Mouse (Mus musculus): ENCODE results near the gene C5ar2. TPM values are rescaled to one million over a fixed set of nuclear protein-coding genes. Genes with fewer than 3 reads are reported as not detected.
A peak's percentile ranks its signal among the peaks of the same experiment; 100 is the strongest.

C5ar2 gene
- total RNA-seq, 2 experiments from 2014 or later: 1.1 to 1.7 TPM

DNA sequence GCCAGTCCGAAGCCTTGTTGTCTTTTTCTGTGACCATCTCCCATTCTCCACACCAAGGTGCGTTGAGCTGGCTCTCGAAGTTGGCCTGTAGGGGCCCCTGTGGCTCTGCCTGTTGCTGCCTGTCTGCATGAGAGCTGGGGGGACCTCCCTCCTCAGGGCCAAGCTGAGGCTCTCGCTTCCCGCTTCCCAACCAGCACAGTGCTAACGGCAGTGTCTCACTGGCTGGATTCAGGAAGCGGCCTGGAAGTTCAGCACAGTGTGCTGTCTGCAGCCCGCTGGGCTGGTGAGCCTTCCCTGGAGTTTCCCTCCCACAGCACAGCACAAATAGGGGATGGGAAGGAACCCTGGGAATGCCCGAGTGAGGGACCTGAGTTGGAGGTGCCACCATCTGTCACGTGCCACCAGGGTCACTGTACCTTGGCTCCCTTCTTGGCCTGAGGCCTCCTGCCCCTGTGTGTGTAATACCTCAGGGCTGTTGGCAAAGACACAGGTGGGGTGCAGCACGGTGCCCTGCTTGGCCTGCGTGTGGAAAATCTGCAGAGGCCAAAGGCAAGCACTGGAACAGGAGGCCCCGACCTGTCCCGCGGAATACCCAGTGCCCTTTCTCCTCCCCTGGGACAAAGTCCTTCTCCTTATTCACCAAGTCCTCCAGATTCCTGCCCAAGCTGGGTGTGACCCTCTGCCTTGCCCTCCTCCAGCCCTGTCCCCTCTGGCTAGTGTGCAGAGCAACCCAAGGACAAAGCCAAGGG, 41.0 kb downstream of the C5ar2 start:
- ATAC-seq (replicated peaks; ENCODE audit: poor library complexity): no peak

DNA sequence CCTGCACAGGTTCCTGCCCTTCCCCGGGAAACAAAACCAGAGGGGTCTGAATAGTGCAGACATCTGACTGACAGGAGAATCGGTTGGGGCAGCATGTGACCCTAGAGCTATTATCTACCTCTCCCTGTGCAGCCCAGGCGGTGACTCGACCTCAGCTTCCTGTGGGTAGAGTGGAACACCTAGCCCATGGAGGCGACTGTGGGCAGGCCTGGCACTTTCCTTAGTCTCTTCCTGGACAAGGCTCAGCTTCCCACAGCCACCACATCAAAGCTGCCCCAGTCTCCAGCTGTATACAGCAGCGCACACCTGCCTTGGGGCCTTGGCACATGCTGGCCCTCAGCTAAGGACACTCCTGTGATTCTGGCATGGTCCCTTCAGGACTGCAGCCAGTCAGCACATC, 42.8 kb downstream of the C5ar2 start:
- peak; percentile 55 for ATAC-seq (replicated peaks; ENCODE audit: poor library complexity)

DNA sequence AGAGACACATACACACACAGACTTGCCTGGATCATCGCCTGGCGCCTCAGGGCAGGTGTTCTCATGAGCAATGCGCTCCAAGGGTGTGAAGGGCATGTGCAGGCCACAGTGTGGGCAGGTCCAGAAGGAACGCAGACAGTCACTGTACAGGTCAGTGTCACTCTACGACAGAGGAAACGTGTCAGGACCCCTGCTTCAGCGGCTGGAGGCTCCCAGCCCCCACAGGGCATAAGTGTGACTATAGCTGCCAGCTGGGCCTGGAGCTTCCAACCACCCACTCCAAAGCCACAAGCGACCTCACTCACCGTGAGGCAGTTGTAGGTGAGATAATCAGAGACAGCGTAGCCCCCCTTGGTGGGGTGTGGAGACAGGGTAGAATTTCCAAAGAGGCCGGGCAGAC, 45.4 kb downstream of the C5ar2 start:
- ATAC-seq (replicated peaks; ENCODE audit: poor library complexity): no peak

DNA sequence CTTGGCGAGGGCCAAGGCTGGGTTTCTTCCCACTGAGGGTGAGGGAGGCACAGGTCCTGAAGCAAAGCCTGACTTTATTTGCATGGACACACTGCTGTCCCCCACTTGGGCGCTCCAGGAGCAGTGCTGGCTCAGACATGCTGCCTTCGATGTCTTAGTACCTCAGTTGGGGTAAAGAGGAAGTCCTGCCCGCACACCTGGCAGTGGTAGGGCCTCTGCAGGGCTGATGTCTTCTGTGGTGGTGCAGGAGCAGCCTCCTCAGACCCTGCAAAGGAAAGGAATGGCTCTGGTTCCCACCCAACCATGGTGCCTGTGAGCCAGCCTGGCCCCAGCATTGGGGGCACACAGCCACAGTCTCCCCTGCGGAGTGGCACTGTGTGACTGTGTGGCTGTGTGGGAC, 46.8 kb downstream of the C5ar2 start:
- no peak for ATAC-seq (replicated peaks; ENCODE audit: poor library complexity)

DNA sequence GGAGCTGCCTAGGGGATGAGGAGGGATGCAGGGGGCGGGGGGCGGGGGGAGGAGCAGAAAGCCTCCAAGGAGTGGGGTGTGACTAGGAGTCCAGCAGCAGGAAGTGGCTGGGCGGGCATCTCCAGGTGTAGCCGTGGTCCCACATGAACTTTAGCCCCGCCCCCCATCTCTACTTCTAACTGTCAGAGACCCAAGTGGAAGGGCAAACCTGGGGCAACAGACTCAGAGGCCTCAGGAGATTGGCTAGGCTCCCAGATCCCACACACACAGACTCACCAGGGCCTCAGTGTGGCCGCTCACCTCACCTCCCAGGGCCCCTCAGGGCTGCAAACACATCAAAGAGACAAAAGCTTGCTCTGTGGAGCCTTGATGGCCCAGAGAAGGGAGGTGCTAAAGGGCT, 47.3 kb downstream of the C5ar2 start:
- no peak for ATAC-seq (replicated peaks; ENCODE audit: poor library complexity)

DNA sequence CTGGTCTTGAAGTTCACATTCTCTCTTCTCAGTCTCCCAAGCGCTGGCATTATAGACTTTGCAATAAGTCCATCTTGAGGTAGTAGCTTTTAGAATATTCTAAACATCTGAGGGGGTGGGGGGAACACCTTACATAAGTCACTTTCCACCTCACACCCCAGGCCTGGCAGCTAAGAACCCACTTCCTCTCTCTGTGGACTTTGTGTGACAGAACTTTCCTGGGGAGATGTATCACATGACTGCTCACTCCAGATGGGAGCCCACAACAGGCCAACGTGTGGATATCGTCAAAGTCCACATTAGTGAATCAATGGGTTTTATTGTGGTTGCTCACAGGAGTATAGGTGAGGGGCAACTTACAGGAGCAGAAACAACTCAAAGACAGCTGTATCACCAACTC, 50.3 kb downstream of the C5ar2 start:
- 0 out of 2 replicates have a peak, but pooled peaks have one; percentile 26 for ATAC-seq (replicated peaks; ENCODE audit: poor library complexity)

DNA sequence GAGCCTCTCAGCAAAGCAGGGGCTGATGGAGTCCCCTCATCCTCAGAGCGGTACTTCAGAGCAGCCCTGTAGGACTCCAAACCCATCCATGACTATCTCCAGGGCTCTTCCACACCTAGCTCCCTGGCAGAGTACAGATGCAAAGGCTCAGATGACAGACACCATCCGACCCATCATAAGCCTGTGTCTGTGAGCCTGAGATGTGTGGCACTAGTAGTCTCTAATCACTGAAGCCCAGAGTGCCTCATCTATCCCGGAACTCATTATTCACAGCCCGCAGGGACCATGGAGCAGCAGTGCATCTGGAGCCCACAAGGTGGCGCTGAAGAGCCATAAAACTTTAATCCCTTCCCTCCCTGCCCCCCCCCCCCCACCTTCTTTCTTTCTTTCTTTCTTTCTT, 51.6 kb downstream of the C5ar2 start:
- peak; percentile 91 for ATAC-seq (replicated peaks; ENCODE audit: poor library complexity)

DNA sequence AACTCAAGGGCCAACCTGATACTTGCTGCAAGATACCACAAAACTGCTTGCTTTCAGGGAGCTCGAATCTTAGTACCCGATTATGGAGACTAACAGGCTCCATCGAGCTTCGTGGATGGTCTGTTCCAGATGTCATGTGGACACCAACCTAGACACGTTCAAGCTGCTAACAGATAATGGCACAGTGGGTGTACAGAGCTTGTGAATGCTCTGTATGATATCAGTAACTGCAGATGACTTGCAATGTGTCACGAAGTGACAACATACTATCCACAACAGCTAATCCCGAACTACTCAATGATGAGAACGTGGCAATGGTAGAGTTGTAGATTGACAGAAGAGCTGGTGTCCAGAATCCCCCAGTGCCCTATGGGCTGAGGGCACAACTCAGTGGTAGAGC, 56.5 kb downstream of the C5ar2 start:
- ATAC-seq (replicated peaks; ENCODE audit: poor library complexity): peak; percentile 29; the same call in 1 of the 2 replicates

Other genes with a start within 250 kb of the C5ar2 start
- gene Bicra, start 196.2 kb downstream of the C5ar2 start, total RNA-seq (2015): 14.7 and 14.9 TPM in 2 replicates
- 1.1 and 3.4 TPM in 2 replicates for gene Bicra, start 196.2 kb downstream of the C5ar2 start, total RNA-seq (2017)
- gene Zfp541, start 182.3 kb downstream of the C5ar2 start, total RNA-seq (2015): 0.15 TPM in 1 of 2 replicates, not detected in the other
- 0.04 TPM in 1 of 2 replicates, not detected in the other for gene Zfp541, start 182.3 kb downstream of the C5ar2 start, total RNA-seq (2017)
- 69.2 and 72.0 TPM in 2 replicates for gene Napa, start 145.7 kb downstream of the C5ar2 start, total RNA-seq (2015)
- gene Napa, start 145.7 kb downstream of the C5ar2 start, total RNA-seq (2017): 46.2 and 57.8 TPM in 2 replicates
- gene Kptn, start 124.3 kb downstream of the C5ar2 start, total RNA-seq (2015): 8.1 and 10.7 TPM in 2 replicates
- gene Kptn, start 124.3 kb downstream of the C5ar2 start, total RNA-seq (2017): 8.3 and 10.6 TPM in 2 replicates
- gene Slc8a2, start 114.3 kb downstream of the C5ar2 start, total RNA-seq (2015): not detected in 2 replicates
- gene Slc8a2, start 114.3 kb downstream of the C5ar2 start, total RNA-seq (2017): not detected in 2 replicates
- gene Meis3, start 69.1 kb downstream of the C5ar2 start, total RNA-seq (2015): 0.34 TPM in 1 of 2 replicates, not detected in the other
- gene Meis3, start 69.1 kb downstream of the C5ar2 start, total RNA-seq (2017): not detected in 2 replicates
- gene Dhx34, start 22.1 kb downstream of the C5ar2 start, total RNA-seq (2015): 6.0 and 6.7 TPM in 2 replicates
- 6.6 and 8.1 TPM in 2 replicates for gene Dhx34, start 22.1 kb downstream of the C5ar2 start, total RNA-seq (2017)
- gene C5ar1, start 15.4 kb upstream of the C5ar2 start, total RNA-seq (2015): 2.4 and 4.0 TPM in 2 replicates
- 0.57 and 1.2 TPM in 2 replicates for gene C5ar1, start 15.4 kb upstream of the C5ar2 start, total RNA-seq (2017)
- 5.0 and 11.3 TPM in 2 replicates for gene Inafm1, start 29.5 kb upstream of the C5ar2 start, total RNA-seq (2015)
- 5.2 and 6.8 TPM in 2 replicates for gene Inafm1, start 29.5 kb upstream of the C5ar2 start, total RNA-seq (2017)
- 17.3 and 19.8 TPM in 2 replicates for gene Ccdc9, start 42.6 kb upstream of the C5ar2 start, total RNA-seq (2015)
- 87.9 and 99.6 TPM in 2 replicates for gene Ccdc9, start 42.6 kb upstream of the C5ar2 start, total RNA-seq (2017)
- 0.25 and 1.8 TPM in 2 replicates for gene Bbc3, start 64.2 kb upstream of the C5ar2 start, total RNA-seq (2015)
- gene Bbc3, start 64.2 kb upstream of the C5ar2 start, total RNA-seq (2017): 0.84 and 1.2 TPM in 2 replicates
- 76.8 and 81.3 TPM in 2 replicates for gene Sae1, start 143.7 kb upstream of the C5ar2 start, total RNA-seq (2015)
- gene Sae1, start 143.7 kb upstream of the C5ar2 start, total RNA-seq (2017): 429 and 547 TPM in 2 replicates
- 36.5 and 38.7 TPM in 2 replicates for gene Zc3h4, start 156.8 kb upstream of the C5ar2 start, total RNA-seq (2015)
- 25.9 and 33.5 TPM in 2 replicates for gene Zc3h4, start 156.8 kb upstream of the C5ar2 start, total RNA-seq (2017)
- 34.6 and 42.5 TPM in 2 replicates for gene Tmem160, start 208.6 kb upstream of the C5ar2 start, total RNA-seq (2015)
- 9.5 and 13.5 TPM in 2 replicates for gene Tmem160, start 208.6 kb upstream of the C5ar2 start, total RNA-seq (2017)
- not detected in 2 replicates for gene Npas1, start 233.6 kb upstream of the C5ar2 start, total RNA-seq (2015)
- gene Npas1, start 233.6 kb upstream of the C5ar2 start, total RNA-seq (2017): not detected in 2 replicates